Comparison of ENCODE assay signal across 20 mouse cellular contexts in the genomic region with DNA sequence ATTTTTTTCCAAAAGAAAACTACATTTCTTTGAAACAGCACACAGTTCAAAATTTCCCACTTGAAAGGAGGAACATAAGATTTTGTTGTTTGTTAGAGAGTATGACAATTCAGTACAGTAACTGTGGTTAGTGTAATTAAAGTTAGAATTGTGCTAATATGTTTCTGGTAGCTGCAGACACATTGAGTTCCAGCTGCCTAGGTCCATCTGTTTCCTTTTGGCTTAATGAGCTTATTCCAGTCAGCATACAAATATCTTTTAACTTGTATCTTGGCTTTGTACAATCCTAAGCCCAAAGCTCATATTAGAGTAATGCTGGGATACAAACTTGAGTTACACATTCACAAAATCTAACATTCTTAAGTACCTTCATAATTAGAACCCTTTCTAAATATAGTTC. TPM values are rescaled to one million over a fixed set of nuclear protein-coding genes. Genes with fewer than 3 reads are reported as not detected.
A peak's percentile ranks its signal among the peaks of the same experiment; 100 is the strongest.
DNase-seq lines count a peak whose midpoint lies in the region; ATAC-seq lines count a peak whose summit lies in the region.
"Had no signal": no experiment of that assay in that cellular context is flagged by ENCODE, and none has a peak within 500 bp of the region (broad histone marks: within the 10 kb centered on the region; RNA-seq: fewer than 3 reads in every experiment).

No protein-coding gene starts in this region.

- H3K4me3 ChIP-seq in forebrain, embryonic 15.5 days, result no peak overlapping the region
- no peak overlapping the region for H3K4me3 ChIP-seq in forebrain, embryonic 11.5 days (ENCODE audit: low read depth, low read length)
- no peak overlapping the region for H3K4me3 ChIP-seq in forebrain, embryonic 16.5 days (replicated peaks; ENCODE audit: low read length)
- H3K4me3 ChIP-seq: embryonic facial prominence, embryonic 12.5 days; heart, embryonic 12.5 days; hindbrain, embryonic 10.5 days; intestine, embryonic 15.5 days had no signal

- no peak overlapping the region for H3K27ac ChIP-seq in forebrain, embryonic 15.5 days (replicated peaks)
- H3K27ac ChIP-seq in forebrain, embryonic 11.5 days (ENCODE audit: low read depth, low read length), result no peak overlapping the region
- no peak overlapping the region for H3K27ac ChIP-seq in forebrain, embryonic 16.5 days (ENCODE audit: low read length)
- H3K27ac ChIP-seq: embryonic facial prominence, embryonic 12.5 days; hindbrain, embryonic 10.5 days; hindbrain, embryonic 14.5 days; intestine, embryonic 15.5 days had no signal

- H3K4me1 ChIP-seq in forebrain, embryonic 15.5 days, result 0 out of 2 replicates have a peak, but pooled peaks cover 3% of the 10 kb centered on the region
- H3K4me1 ChIP-seq in forebrain, embryonic 11.5 days (replicated peaks; ENCODE audit: control insufficient read depth, insufficient read depth, low read length), result no peaks in the 10 kb centered on the region
- no peaks in the 10 kb centered on the region for H3K4me1 ChIP-seq in forebrain, embryonic 16.5 days (replicated peaks; ENCODE audit: control insufficient read depth, insufficient read depth, low read length)
- H3K4me1 ChIP-seq: heart, embryonic 12.5 days; hindbrain, embryonic 10.5 days; intestine, embryonic 15.5 days had no signal

- DNase-seq in forebrain, embryonic 11.5 days (ENCODE audit: low spot score), result no peak
- peak; percentile 17 for DNase-seq in layer of hippocampus, adult 9-10 months (ENCODE audit: low spot score)
- no peak for DNase-seq in right cerebral cortex, postnatal 4 days
- no peak for DNase-seq in retina, embryonic 14.5 days (ENCODE audit: low spot score)
- DNase-seq: adrenal gland, adult 2 months; adrenal gland, postnatal 36 days; cerebellum, adult 11-12 months; cerebellum, adult 9-10 months; cerebellum, postnatal 25 days; gastrocnemius, postnatal 14 days had no signal

- H3K27me3 ChIP-seq in forebrain, embryonic 15.5 days, result no peaks in the 10 kb centered on the region
- H3K27me3 ChIP-seq in forebrain, embryonic 11.5 days (ENCODE audit: control insufficient read depth, insufficient read depth, low read length), result no peaks in the 10 kb centered on the region
- H3K27me3 ChIP-seq in forebrain, embryonic 16.5 days (replicated peaks; ENCODE audit: control insufficient read depth, insufficient read depth, low read length), result no peaks in the 10 kb centered on the region
- H3K27me3 ChIP-seq: CH12.LX; embryonic facial prominence, embryonic 12.5 days; heart, embryonic 12.5 days; intestine, embryonic 15.5 days; Patski had no signal

- no peaks in the 10 kb centered on the region for H3K36me3 ChIP-seq in forebrain, embryonic 15.5 days
- H3K36me3 ChIP-seq in forebrain, embryonic 11.5 days (ENCODE audit: control insufficient read depth, insufficient read depth, low read length), result no peaks in the 10 kb centered on the region
- H3K36me3 ChIP-seq in forebrain, embryonic 16.5 days (ENCODE audit: control insufficient read depth, insufficient read depth), result no peaks in the 10 kb centered on the region
- H3K36me3 ChIP-seq: embryonic facial prominence, embryonic 12.5 days; heart, embryonic 12.5 days; hindbrain, embryonic 10.5 days; intestine, embryonic 15.5 days had no signal

- peak; percentile 64; the same call in 1 of the 2 replicates for ATAC-seq in forebrain, embryonic 15.5 days (replicated peaks)
- no peak for ATAC-seq in forebrain, embryonic 11.5 days (replicated peaks; ENCODE audit: low FRiP score)
- ATAC-seq in forebrain, embryonic 16.5 days, result peak; percentile 58
- ATAC-seq: activated CD4-positive, CD25-positive, alpha-beta regulatory T cell, adult 4 months; intestine, embryonic 15.5 days; Patski had no signal

- no peak overlapping the region for H3K4me2 ChIP-seq in forebrain, embryonic 15.5 days (replicated peaks)
- H3K4me2 ChIP-seq in forebrain, embryonic 11.5 days (ENCODE audit: low read depth, low read length, severe bottlenecking), result no peak overlapping the region
- H3K4me2 ChIP-seq in forebrain, embryonic 16.5 days (ENCODE audit: low read length), result no peak overlapping the region
- H3K4me2 ChIP-seq: embryonic facial prominence, embryonic 12.5 days; heart, embryonic 12.5 days; hindbrain, embryonic 14.5 days; intestine, embryonic 15.5 days had no signal

- no peak overlapping the region for H3K9ac ChIP-seq in forebrain, embryonic 15.5 days (replicated peaks)
- H3K9ac ChIP-seq in forebrain, embryonic 11.5 days (ENCODE audit: low read length), result no peak overlapping the region
- no peak overlapping the region for H3K9ac ChIP-seq in forebrain, embryonic 16.5 days (replicated peaks; ENCODE audit: low read depth, low read length)
- H3K9ac ChIP-seq: embryonic facial prominence, embryonic 12.5 days; heart, embryonic 12.5 days; hindbrain, embryonic 14.5 days; intestine, embryonic 15.5 days had no signal

- no peaks in the 10 kb centered on the region for H3K9me3 ChIP-seq in forebrain, embryonic 15.5 days
- H3K9me3 ChIP-seq in forebrain, embryonic 11.5 days (ENCODE audit: control insufficient read depth, low read length), result no peaks in the 10 kb centered on the region
- H3K9me3 ChIP-seq in forebrain, embryonic 16.5 days (ENCODE audit: control insufficient read depth, low read length), result no peaks in the 10 kb centered on the region
- H3K9me3 ChIP-seq: embryonic facial prominence, embryonic 12.5 days; heart, embryonic 12.5 days; hindbrain, embryonic 10.5 days; intestine, embryonic 15.5 days had no signal

RNA-seq across cellular contexts. Expression of a gene that starts 40.3 kb away (rescaled TPM):
- polyA plus RNA-seq in forebrain, embryonic 15.5 days (2015; fragmentation: Nextera tagmentation; extraction: Ambion mirVana), result 0.09 and 0.11 TPM in 2 replicates
- 0.20 TPM in 2 replicates for polyA plus RNA-seq in forebrain, embryonic 11.5 days (2014; fragmentation: Nextera tagmentation; extraction: Ambion mirVana)
- polyA plus RNA-seq in forebrain, embryonic 16.5 days (2015; fragmentation: Nextera tagmentation; extraction: Ambion mirVana), result 0.10 and 0.36 TPM in 2 replicates
- polyA plus RNA-seq: activated CD4-positive, CD25-positive, alpha-beta regulatory T cell, adult 4 months; Patski had no signal
